Comparison of ENCODE assay signal across 9 mouse cellular contexts in the genomic region with DNA sequence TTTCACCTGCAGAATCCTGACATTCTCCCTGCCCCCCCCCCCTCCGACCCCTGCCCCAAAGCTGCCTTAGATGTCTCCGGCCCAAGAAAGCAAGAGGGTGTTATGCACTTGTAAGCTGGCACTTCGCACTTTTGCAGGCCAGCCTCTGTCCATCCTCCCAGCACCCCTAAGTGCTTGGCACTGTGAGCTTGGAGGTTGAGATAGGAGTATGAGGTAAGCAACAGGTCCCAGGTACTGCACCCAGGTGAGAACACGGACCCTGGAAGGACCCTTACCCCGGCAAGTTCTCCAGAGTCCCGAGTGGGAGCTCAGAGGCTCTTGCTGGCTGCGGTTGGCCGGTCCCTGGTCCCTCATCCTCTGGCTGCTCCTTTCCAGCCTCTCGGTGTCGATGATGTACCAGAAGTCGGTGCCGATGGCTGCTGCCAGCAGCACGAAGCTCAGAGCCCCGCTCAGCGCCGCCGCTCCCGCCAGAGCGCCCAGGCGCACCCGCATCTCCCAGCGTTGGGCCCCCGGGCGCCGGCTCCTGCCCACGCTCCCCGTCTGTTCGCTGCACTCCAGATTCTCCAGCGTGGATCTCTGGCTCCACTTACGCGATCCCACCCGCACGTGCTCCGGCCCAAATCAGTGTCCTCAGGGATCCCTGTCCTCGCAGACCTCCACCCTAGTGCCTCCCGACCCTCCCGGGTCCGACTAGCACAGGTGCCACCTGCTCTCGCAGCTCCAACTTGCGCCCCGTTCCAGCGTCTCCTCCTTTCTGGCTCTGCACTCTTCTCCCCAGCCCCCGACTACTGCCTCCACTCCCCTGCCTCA. TPM values are rescaled to one million over a fixed set of nuclear protein-coding genes. Genes with fewer than 3 reads are reported as not detected.
DNase-seq lines count a peak whose midpoint lies in the region; ATAC-seq and TF ChIP-seq lines count a peak whose summit lies in the region.
"Had no signal": no experiment of that assay in that cellular context is flagged by ENCODE, and none has a peak within 500 bp of the region (broad histone marks: within the 10 kb centered on the region; RNA-seq: fewer than 3 reads in every experiment).

No protein-coding gene starts in this region.

- no peaks in the 10 kb centered on the region for H3K9me3 ChIP-seq in heart, embryonic 12.5 days (replicated peaks)
- H3K9me3 ChIP-seq in embryonic facial prominence, embryonic 10.5 days = no peaks in the 10 kb centered on the region
- H3K9me3 ChIP-seq in hindbrain, embryonic 16.5 days (ENCODE audit: control insufficient read depth, low read length) = no peaks in the 10 kb centered on the region
- no peaks in the 10 kb centered on the region for H3K9me3 ChIP-seq in limb, embryonic 14.5 days (ENCODE audit: control insufficient read depth, low read length)
- H3K9me3 ChIP-seq in stomach, embryonic 16.5 days (replicated peaks; ENCODE audit: control insufficient read depth, low read length) = no peaks in the 10 kb centered on the region

- no peaks in the 10 kb centered on the region for H3K36me3 ChIP-seq in heart, embryonic 12.5 days
- no peaks in the 10 kb centered on the region for H3K36me3 ChIP-seq in embryonic facial prominence, embryonic 10.5 days (replicated peaks)
- no peaks in the 10 kb centered on the region for H3K36me3 ChIP-seq in hindbrain, embryonic 16.5 days (ENCODE audit: control insufficient read depth, insufficient read depth, low read length)
- no peaks in the 10 kb centered on the region for H3K36me3 ChIP-seq in limb, embryonic 14.5 days (ENCODE audit: control insufficient read depth, insufficient read depth, low read length)
- H3K36me3 ChIP-seq in stomach, embryonic 16.5 days (ENCODE audit: control insufficient read depth, insufficient read depth, low read length) = no peaks in the 10 kb centered on the region

- WGBS in heart, embryonic 12.5 days = 5% methylated on average over 42 of the region's 43 CpGs
- WGBS in embryonic facial prominence, embryonic 10.5 days = 6% methylated on average over 43 of the region's 43 CpGs
- WGBS in hindbrain, embryonic 16.5 days = 6% methylated on average over 34 of the region's 43 CpGs
- 4% methylated on average over 37 of the region's 43 CpGs for WGBS in limb, embryonic 14.5 days
- 3% methylated on average over 43 of the region's 43 CpGs for WGBS in stomach, embryonic 16.5 days

- peak overlapping the region; percentile 70 for H3K4me2 ChIP-seq in heart, embryonic 12.5 days
- H3K4me2 ChIP-seq in hindbrain, embryonic 16.5 days (ENCODE audit: low read length) = peak overlapping the region; percentile 92
- H3K4me2 ChIP-seq in limb, embryonic 14.5 days (replicated peaks; ENCODE audit: low read depth, low read length, severe bottlenecking) = peak overlapping the region; percentile 52
- H3K4me2 ChIP-seq in stomach, embryonic 16.5 days (ENCODE audit: low read depth, low read length) = peak overlapping the region; percentile 59

- no peak for TF ChIP-seq POLR2A in limb, embryonic 14.5 days (IDR thresholded peaks at IDR 0.05; ENCODE audit: borderline replicate concordance, extremely low read depth, insufficient read depth, insufficient read length)

- no peak overlapping the region for H3K27ac ChIP-seq in heart, embryonic 12.5 days (ENCODE audit: poor library complexity, severe bottlenecking)
- H3K27ac ChIP-seq in embryonic facial prominence, embryonic 10.5 days (replicated peaks) = no peak overlapping the region
- H3K27ac ChIP-seq in hindbrain, embryonic 16.5 days (ENCODE audit: low read depth, low read length) = no peak overlapping the region
- no peak overlapping the region for H3K27ac ChIP-seq in limb, embryonic 14.5 days (replicated peaks; ENCODE audit: low read depth, low read length)
- H3K27ac ChIP-seq in stomach, embryonic 16.5 days (ENCODE audit: low read length) = no peak overlapping the region

- intact Hi-C loops in heart, postnatal 36 days (cut with DNase I) = no loop called here

- no peak for DNase-seq in heart, postnatal 36 days
- DNase-seq in embryonic facial prominence, embryonic 10.5 days (ENCODE audit: low spot score) = peak; percentile 25
- DNase-seq in limb, embryonic 14.5 days (ENCODE audit: low spot score) = no peak
- DNase-seq in gastrocnemius, adult 8-10 months (ENCODE audit: low spot score in 2 of 2) = no peak

- 0 out of 2 replicates have a peak overlapping the region, but pooled peaks have one; percentile 7 for H3K9ac ChIP-seq in heart, embryonic 12.5 days
- H3K9ac ChIP-seq in hindbrain, embryonic 16.5 days (ENCODE audit: low read depth, low read length) = peak overlapping the region; percentile 59
- H3K9ac ChIP-seq in limb, embryonic 14.5 days (ENCODE audit: low read depth, low read length, severe bottlenecking) = peak overlapping the region; percentile 21; the same call in 1 of the 2 replicates
- peak overlapping the region; percentile 46; the same call in 1 of the 2 replicates for H3K9ac ChIP-seq in stomach, embryonic 16.5 days (ENCODE audit: low read length)

- H3K4me1 ChIP-seq in heart, embryonic 12.5 days (replicated peaks) = peaks cover 11% of the 10 kb centered on the region; the same call in 1 of the 2 replicates
- H3K4me1 ChIP-seq in embryonic facial prominence, embryonic 10.5 days = peaks cover 10% of the 10 kb centered on the region
- H3K4me1 ChIP-seq in hindbrain, embryonic 16.5 days (ENCODE audit: control insufficient read depth, insufficient read depth, low read depth, low read length) = peaks cover 9% of the 10 kb centered on the region
- H3K4me1 ChIP-seq in limb, embryonic 14.5 days (ENCODE audit: control insufficient read depth, insufficient read depth, low read length) = no peaks in the 10 kb centered on the region
- H3K4me1 ChIP-seq in stomach, embryonic 16.5 days (ENCODE audit: control insufficient read depth, insufficient read depth, low read length) = 0 out of 2 replicates have a peak, but pooled peaks cover 3% of the 10 kb centered on the region

- H3K27me3 ChIP-seq in heart, embryonic 12.5 days (replicated peaks) = peaks cover 70% of the 10 kb centered on the region
- H3K27me3 ChIP-seq in embryonic facial prominence, embryonic 10.5 days (replicated peaks; ENCODE audit: low read depth, poor library complexity, severe bottlenecking) = peaks cover 65% of the 10 kb centered on the region
- H3K27me3 ChIP-seq in hindbrain, embryonic 16.5 days (replicated peaks; ENCODE audit: control insufficient read depth, insufficient read depth, low read length) = peaks cover 28% of the 10 kb centered on the region
- H3K27me3 ChIP-seq in limb, embryonic 14.5 days (ENCODE audit: control insufficient read depth, insufficient read depth, low read length) = peaks cover 47% of the 10 kb centered on the region
- H3K27me3 ChIP-seq in stomach, embryonic 16.5 days (ENCODE audit: control insufficient read depth, insufficient read depth, low read length) = peaks cover 48% of the 10 kb centered on the region

- ATAC-seq in heart, embryonic 12.5 days (ENCODE audit: insufficient number of reproducible peaks, low FRiP score) = peak; percentile 18; the same call in 1 of the 2 replicates
- peak; percentile 50; the same call in 1 of the 2 replicates for ATAC-seq in hindbrain, embryonic 16.5 days
- no peak for ATAC-seq in limb, embryonic 14.5 days (ENCODE audit: low FRiP score, low read depth)
- no peak for ATAC-seq in stomach, embryonic 16.5 days (ENCODE audit: insufficient read depth, low FRiP score)
- no peak for ATAC-seq in megakaryocyte progenitor cell, adult 5-6 weeks (replicated peaks; ENCODE audit: poor library complexity)

- H3K4me3 ChIP-seq in heart, embryonic 12.5 days = peak overlapping the region; percentile 40
- H3K4me3 ChIP-seq in embryonic facial prominence, embryonic 10.5 days = peak overlapping the region; percentile 54
- H3K4me3 ChIP-seq in hindbrain, embryonic 16.5 days (ENCODE audit: low read length) = peak overlapping the region; percentile 49
- H3K4me3 ChIP-seq in limb, embryonic 14.5 days (replicated peaks; ENCODE audit: low read length) = peak overlapping the region; percentile 29
- H3K4me3 ChIP-seq in stomach, embryonic 16.5 days (replicated peaks; ENCODE audit: low read length) = peak overlapping the region; percentile 34

RNA-seq across cellular contexts. Expression of a gene that starts 0.6 kb away (rescaled TPM):
- polyA plus RNA-seq in heart, embryonic 12.5 days (2016; fragmentation: Nextera tagmentation; extraction: Ambion mirVana) = not detected in 2 replicates
- not detected for total RNA-seq in heart, postnatal 36 days (2021)
- 0.21 TPM in 1 of 2 replicates, not detected in the other for polyA plus RNA-seq in embryonic facial prominence, embryonic 10.5 days (2016; fragmentation: Nextera tagmentation; extraction: Ambion mirVana)
- polyA plus RNA-seq in hindbrain, embryonic 16.5 days (2015; fragmentation: Nextera tagmentation; extraction: Ambion mirVana) = 1.2 and 1.6 TPM in 2 replicates
- 0.15 and 0.47 TPM in 2 replicates for polyA plus RNA-seq in limb, embryonic 14.5 days (2012; rRNA removed)
- not detected in 2 replicates for polyA plus RNA-seq in limb, embryonic 14.5 days (2014; fragmentation: Nextera tagmentation; extraction: Ambion mirVana)
- not detected in 2 replicates for polyA plus RNA-seq in stomach, embryonic 16.5 days (2015; fragmentation: Nextera tagmentation; extraction: Ambion mirVana)
- 0.62 TPM in 1 of 2 replicates, not detected in the other for total RNA-seq in megakaryocyte progenitor cell, adult 5-6 weeks (2015)
- not detected in 2 replicates for total RNA-seq in megakaryocyte progenitor cell, adult 5-6 weeks (2017)
- not detected for total RNA-seq in gastrocnemius, adult 8-10 months (2022)
- total RNA-seq: MEL had no signal

RNA-seq across cellular contexts. Expression of a gene that starts 46.2 kb away (rescaled TPM):
- polyA plus RNA-seq in heart, embryonic 12.5 days (2016; fragmentation: Nextera tagmentation; extraction: Ambion mirVana) = 35.2 and 35.6 TPM in 2 replicates
- 10 to 100 TPM; 30.5 to 33.8 TPM for total RNA-seq in heart, postnatal 36 days (2021)
- 19.8 and 23.8 TPM in 2 replicates for polyA plus RNA-seq in embryonic facial prominence, embryonic 10.5 days (2016; fragmentation: Nextera tagmentation; extraction: Ambion mirVana)
- 53.7 and 58.4 TPM in 2 replicates for polyA plus RNA-seq in hindbrain, embryonic 16.5 days (2015; fragmentation: Nextera tagmentation; extraction: Ambion mirVana)
- polyA plus RNA-seq in limb, embryonic 14.5 days (2012; rRNA removed) = 42.4 and 42.6 TPM in 2 replicates
- 22.9 and 28.7 TPM in 2 replicates for polyA plus RNA-seq in limb, embryonic 14.5 days (2014; fragmentation: Nextera tagmentation; extraction: Ambion mirVana)
- 14.6 and 18.7 TPM in 2 replicates for polyA plus RNA-seq in stomach, embryonic 16.5 days (2015; fragmentation: Nextera tagmentation; extraction: Ambion mirVana)
- 12.7 and 19.2 TPM in 2 replicates for total RNA-seq in megakaryocyte progenitor cell, adult 5-6 weeks (2015)
- total RNA-seq in megakaryocyte progenitor cell, adult 5-6 weeks (2017) = 8.4 and 15.7 TPM in 2 replicates
- total RNA-seq in gastrocnemius, adult 8-10 months (2022) = 10 to 100 TPM; 76.5 to 91.7 (median 85.3) TPM

Comparison
In these comparisons a context has a peak if more than half of its experiments do, and no peak if none do; other contexts are left out.
1. ATAC-seq: peak in heart, embryonic 12.5 days (single experiment) and hindbrain, embryonic 16.5 days (single experiment); none in limb, embryonic 14.5 days (single experiment), stomach, embryonic 16.5 days (single experiment) and megakaryocyte progenitor cell, adult 5-6 weeks (single experiment).
2. H3K9ac ChIP-seq: peak in every context shown above with its lines; median percentile 59 in hindbrain, embryonic 16.5 days; 46 in stomach, embryonic 16.5 days; 21 in limb, embryonic 14.5 days; 7 in heart, embryonic 12.5 days.
3. Peak in every context shown above with its lines, with median percentiles within 50 percentile points of each other: H3K4me2 ChIP-seq and H3K4me3 ChIP-seq.